In genomic region chr16:63143851-63144250, GRCm38 (mm10) we compare ENCODE assay signal across 19 mouse cellular contexts.
"Had no signal": no experiment of that assay in that cellular context is flagged by ENCODE, and none has a peak within 500 bp of the region (broad histone marks: within the 10 kb centered on the region; RNA-seq: fewer than 3 reads in every experiment).

No protein-coding gene starts in this region.

- H3K9me3 ChIP-seq: lung, embryonic 15.5 days; midbrain, embryonic 10.5 days; midbrain, embryonic 12.5 days; neural tube, embryonic 13.5 days; neural tube, embryonic 15.5 days had no signal

- DNase-seq: lung, adult 18-20 months; lung, postnatal 10 days; lung, postnatal 4 days; midbrain, embryonic 14.5 days; retina, postnatal 1 day; right cerebral cortex, adult 18-20 months; right cerebral cortex, postnatal 25 days; right cerebral cortex, postnatal 4 days; spleen, adult 18-20 months; thymus, adult 18-20 months; thymus, postnatal 14 days; thymus, postnatal 36 days had no signal

- H3K4me2 ChIP-seq: lung, embryonic 15.5 days; midbrain, embryonic 12.5 days; neural tube, embryonic 13.5 days; neural tube, embryonic 15.5 days had no signal

- H3K27ac ChIP-seq: lung, embryonic 15.5 days; midbrain, embryonic 10.5 days; midbrain, embryonic 12.5 days; neural tube, embryonic 13.5 days; neural tube, embryonic 15.5 days had no signal

- H3K9ac ChIP-seq: lung, embryonic 15.5 days; midbrain, embryonic 12.5 days; neural tube, embryonic 13.5 days; neural tube, embryonic 15.5 days had no signal

- H3K36me3 ChIP-seq: lung, embryonic 15.5 days; midbrain, embryonic 10.5 days; midbrain, embryonic 12.5 days; neural tube, embryonic 13.5 days; neural tube, embryonic 15.5 days had no signal

- H3K27me3 ChIP-seq: lung, embryonic 15.5 days; midbrain, embryonic 12.5 days; neural tube, embryonic 13.5 days; neural tube, embryonic 15.5 days had no signal

- ATAC-seq: midbrain, embryonic 16.5 days had no signal

- H3K4me3 ChIP-seq: lung, embryonic 15.5 days; midbrain, embryonic 10.5 days; midbrain, embryonic 12.5 days; myocyte; neural tube, embryonic 13.5 days; neural tube, embryonic 15.5 days had no signal

- H3K4me1 ChIP-seq: lung, embryonic 15.5 days; midbrain, embryonic 10.5 days; midbrain, embryonic 12.5 days; neural tube, embryonic 13.5 days; neural tube, embryonic 15.5 days had no signal
